ENCODE assay signal across 9 mouse cellular contexts in genomic region chr10:59973400-59973799, GRCm38 (mm10). TPM values are rescaled to one million over a fixed set of nuclear protein-coding genes. Genes with fewer than 3 reads are reported as not detected.
DNase-seq lines count a peak whose midpoint lies in the region; ATAC-seq and TF ChIP-seq lines count a peak whose summit lies in the region.
"Had no signal": no experiment of that assay in that cellular context is flagged by ENCODE, and none has a peak within 500 bp of the region (broad histone marks: within the 10 kb centered on the region; RNA-seq: fewer than 3 reads in every experiment).

No protein-coding gene starts in this region.

- H3K36me3 ChIP-seq in kidney, embryonic 16.5 days (ENCODE audit: insufficient read depth, low read length): no peaks in the 10 kb centered on the region
- H3K36me3 ChIP-seq in testis, adult 2 months (ENCODE audit: control insufficient read depth, insufficient read depth, low read length): no peaks in the 10 kb centered on the region
- no peaks in the 10 kb centered on the region for H3K36me3 ChIP-seq in stomach, embryonic 16.5 days (ENCODE audit: control insufficient read depth, insufficient read depth, low read length)

- H3K4me3 ChIP-seq in gastrocnemius, adult 2 months: no peak overlapping the region
- H3K4me3 ChIP-seq in kidney, embryonic 16.5 days (ENCODE audit: low read length): no peak overlapping the region
- H3K4me3 ChIP-seq in testis, adult 2 months (ENCODE audit: control insufficient read depth, low read depth, low read length): no peak overlapping the region
- H3K4me3 ChIP-seq in stomach, embryonic 16.5 days (replicated peaks; ENCODE audit: low read length): no peak overlapping the region

- no peaks in the 10 kb centered on the region for H3K27me3 ChIP-seq in kidney, embryonic 16.5 days (ENCODE audit: insufficient read depth, low read length)
- H3K27me3 ChIP-seq in testis, adult 2 months (ENCODE audit: control insufficient read depth, insufficient read depth, low read length): no peaks in the 10 kb centered on the region
- H3K27me3 ChIP-seq in stomach, embryonic 16.5 days (ENCODE audit: control insufficient read depth, insufficient read depth, low read length): no peaks in the 10 kb centered on the region
- H3K27me3 ChIP-seq: megakaryocyte, embryonic 14.5 days had no signal

- H3K9me3 ChIP-seq in kidney, embryonic 16.5 days (ENCODE audit: low read length): no peaks in the 10 kb centered on the region
- H3K9me3 ChIP-seq in stomach, embryonic 16.5 days (replicated peaks; ENCODE audit: control insufficient read depth, low read length): no peaks in the 10 kb centered on the region
- H3K9me3 ChIP-seq: megakaryocyte, embryonic 14.5 days had no signal

- intact Hi-C loops in gastrocnemius, adult 2 months (cut with DNase I): no loop called here
- intact Hi-C loops in gastrocnemius, postnatal 14 days (cut with DNase I; ENCODE audit: low total_unique reads): no loop called here

- no peak for ATAC-seq in kidney, embryonic 16.5 days (ENCODE audit: low FRiP score, low TSS enrichment)
- ATAC-seq in stomach, embryonic 16.5 days (ENCODE audit: insufficient read depth, low FRiP score): no peak

- H3K9ac ChIP-seq in kidney, embryonic 16.5 days (replicated peaks; ENCODE audit: low read length): 0 out of 2 replicates have a peak overlapping the region, but pooled peaks have one; percentile 13
- H3K9ac ChIP-seq in stomach, embryonic 16.5 days (ENCODE audit: low read length): 0 out of 2 replicates have a peak overlapping the region, but pooled peaks have one; percentile 2

- H3K4me1 ChIP-seq in kidney, embryonic 16.5 days (ENCODE audit: insufficient read depth, low read length): peaks cover 36% of the 10 kb centered on the region
- peaks cover 14% of the 10 kb centered on the region for H3K4me1 ChIP-seq in testis, adult 2 months (ENCODE audit: control insufficient read depth, insufficient read depth, low read length)
- H3K4me1 ChIP-seq in stomach, embryonic 16.5 days (ENCODE audit: control insufficient read depth, insufficient read depth, low read length): peaks cover 35% of the 10 kb centered on the region

- no peak for TF ChIP-seq POLR2A in testis, adult 2 months (IDR thresholded peaks at IDR 0.05; ENCODE audit: control insufficient read depth, low read depth, low read length)

- TF ChIP-seq CTCF in gastrocnemius, adult 2 months (IDR thresholded peaks at IDR 0.05): no peak
- TF ChIP-seq CTCF in testis, adult 2 months (IDR thresholded peaks at IDR 0.05; ENCODE audit: control insufficient read depth, insufficient read depth, insufficient replicate concordance, low read depth, low read length): no peak

- DNase-seq in gastrocnemius, adult 2 months: no peak
- DNase-seq in gastrocnemius, postnatal 14 days: no peak
- no peak for DNase-seq in kidney, postnatal 14 days
- no peak for DNase-seq in testis, postnatal 14 days (ENCODE audit: low spot score)
- DNase-seq in embryo, embryonic 10.5 days (ENCODE audit: low spot score): no peak

- no peak overlapping the region for H3K4me2 ChIP-seq in kidney, embryonic 16.5 days (replicated peaks; ENCODE audit: low read depth, low read length)
- H3K4me2 ChIP-seq in stomach, embryonic 16.5 days (ENCODE audit: low read depth, low read length): no peak overlapping the region

- 83% methylated on average over 4 of the region's 4 CpGs for WGBS in kidney, embryonic 16.5 days
- 75% methylated on average over 4 of the region's 4 CpGs for WGBS in stomach, embryonic 16.5 days

- peak overlapping the region; percentile 100 for H3K27ac ChIP-seq in gastrocnemius, adult 2 months
- peak overlapping the region; percentile 88 for H3K27ac ChIP-seq in kidney, embryonic 16.5 days (ENCODE audit: low read length)
- H3K27ac ChIP-seq in testis, adult 2 months (ENCODE audit: control insufficient read depth, insufficient read depth, low read depth, low read length): peak overlapping the region; percentile 44; the same call in 1 of the 2 replicates
- peak overlapping the region; percentile 79 for H3K27ac ChIP-seq in stomach, embryonic 16.5 days (ENCODE audit: low read length)

RNA-seq across cellular contexts. Expression of gene Ddit4, which starts 21.8 kb away (rescaled TPM):
- total RNA-seq in gastrocnemius, adult 2 months (2021): 100 to 1,000 TPM in 1 of 2 experiments, 10 to 100 TPM in 1; 15.4 to 183 TPM
- 10 to 100 TPM; 15.4 to 70.6 TPM for total RNA-seq in gastrocnemius, postnatal 14 days (2021)
- 30.6 and 31.9 TPM in 2 replicates for polyA plus RNA-seq in kidney, embryonic 16.5 days (2015; fragmentation: Nextera tagmentation; extraction: Ambion mirVana)
- 19.9 and 23.0 TPM in 2 replicates for polyA plus RNA-seq in testis, adult 2 months (2012; rRNA removed)
- 30.4 and 34.8 TPM in 2 replicates for polyA plus RNA-seq in stomach, embryonic 16.5 days (2015; fragmentation: Nextera tagmentation; extraction: Ambion mirVana)

RNA-seq across cellular contexts. Expression of gene Ascc1, which starts 29.2 kb away (rescaled TPM):
- total RNA-seq in gastrocnemius, adult 2 months (2021): 10 to 100 TPM; 13.6 to 14.6 TPM
- total RNA-seq in gastrocnemius, postnatal 14 days (2021): 10 to 100 TPM; 11.2 to 13.2 TPM
- 56.3 and 58.0 TPM in 2 replicates for polyA plus RNA-seq in kidney, embryonic 16.5 days (2015; fragmentation: Nextera tagmentation; extraction: Ambion mirVana)
- 97.0 and 99.2 TPM in 2 replicates for polyA plus RNA-seq in testis, adult 2 months (2012; rRNA removed)
- polyA plus RNA-seq in stomach, embryonic 16.5 days (2015; fragmentation: Nextera tagmentation; extraction: Ambion mirVana): 45.2 and 46.2 TPM in 2 replicates

RNA-seq across cellular contexts. Expression of gene Anapc16, which starts 29.5 kb away (rescaled TPM):
- total RNA-seq in gastrocnemius, adult 2 months (2021): 10 to 100 TPM; 49.5 to 50.7 TPM
- 10 to 100 TPM; 35.6 to 47.3 TPM for total RNA-seq in gastrocnemius, postnatal 14 days (2021)
- polyA plus RNA-seq in kidney, embryonic 16.5 days (2015; fragmentation: Nextera tagmentation; extraction: Ambion mirVana): 93.6 and 95.2 TPM in 2 replicates
- polyA plus RNA-seq in testis, adult 2 months (2012; rRNA removed): 41.3 and 42.5 TPM in 2 replicates
- 75.6 and 90.7 TPM in 2 replicates for polyA plus RNA-seq in stomach, embryonic 16.5 days (2015; fragmentation: Nextera tagmentation; extraction: Ambion mirVana)

Comparison
In these comparisons a context has a peak if more than half of its experiments do, and no peak if none do; other contexts are left out.
1. H3K27ac ChIP-seq: peak in every context shown above with its lines; median percentile 100 in gastrocnemius, adult 2 months; 88 in kidney, embryonic 16.5 days; 79 in stomach, embryonic 16.5 days; 44 in testis, adult 2 months.